ENCODE assay signal across 17 mouse cellular contexts in genomic region chr14:91014712-91015111, GRCm38 (mm10).
DNase-seq lines count a peak whose midpoint lies in the region; ATAC-seq and TF ChIP-seq lines count a peak whose summit lies in the region.
"Had no signal": no experiment of that assay in that cellular context is flagged by ENCODE, and none has a peak within 500 bp of the region (broad histone marks: within the 10 kb centered on the region; RNA-seq: fewer than 3 reads in every experiment).

No protein-coding gene starts in this region.

- peak; percentile 9 for DNase-seq in cerebellum, adult 9-10 months
- DNase-seq in cerebellum, adult 11 months = no peak
- peak; percentile 50 for DNase-seq in hindbrain, embryonic 14.5 days (ENCODE audit: low spot score)
- no peak for DNase-seq in hindbrain, embryonic 11.5 days (ENCODE audit: low spot score)
- peak; percentile 52 for DNase-seq in midbrain, postnatal 0 days (ENCODE audit: low spot score)
- no peak for DNase-seq in thymus, adult 2 months
- no peak for DNase-seq in layer of hippocampus, adult 18-20 months (ENCODE audit: low spot score in 2 of 2)
- DNase-seq: adrenal gland, adult 2 months; B cell, adult 2 months; gastrocnemius, adult 2 months; heart, postnatal 14 days had no signal

- H3K9ac ChIP-seq in hindbrain, embryonic 14.5 days = no peak overlapping the region
- H3K9ac ChIP-seq in hindbrain, embryonic 11.5 days (ENCODE audit: low read depth, low read length) = no peak overlapping the region
- H3K9ac ChIP-seq in midbrain, postnatal 0 days (replicated peaks; ENCODE audit: low read length, poor library complexity, severe bottlenecking) = no peak overlapping the region
- no peak overlapping the region for H3K9ac ChIP-seq in midbrain, embryonic 16.5 days (ENCODE audit: low read depth, low read length)
- H3K9ac ChIP-seq: embryonic facial prominence, embryonic 15.5 days; forebrain, embryonic 12.5 days; liver, embryonic 12.5 days; neural tube, embryonic 13.5 days had no signal

- ATAC-seq in hindbrain, embryonic 14.5 days (ENCODE audit: low FRiP score) = no peak
- ATAC-seq in hindbrain, embryonic 11.5 days (ENCODE audit: low FRiP score) = no peak
- no peak for ATAC-seq in midbrain, postnatal 0 days (ENCODE audit: low FRiP score)
- ATAC-seq in midbrain, embryonic 16.5 days = no peak
- ATAC-seq: liver, embryonic 12.5 days; lung, postnatal 0 days had no signal

- no peak overlapping the region for H3K4me2 ChIP-seq in hindbrain, embryonic 14.5 days (replicated peaks)
- no peak overlapping the region for H3K4me2 ChIP-seq in hindbrain, embryonic 11.5 days (replicated peaks; ENCODE audit: low read depth, low read length)
- no peak overlapping the region for H3K4me2 ChIP-seq in midbrain, postnatal 0 days (ENCODE audit: low read depth, low read length, poor library complexity, severe bottlenecking)
- H3K4me2 ChIP-seq in midbrain, embryonic 16.5 days (ENCODE audit: low read length) = no peak overlapping the region
- H3K4me2 ChIP-seq: embryonic facial prominence, embryonic 15.5 days; forebrain, embryonic 12.5 days; liver, embryonic 12.5 days; neural tube, embryonic 13.5 days had no signal

- 73% methylated on average over 1 of the region's 1 CpGs for WGBS in hindbrain, embryonic 14.5 days
- 80% methylated on average over 1 of the region's 1 CpGs for WGBS in hindbrain, embryonic 11.5 days
- 58% methylated on average over 1 of the region's 1 CpGs for WGBS in midbrain, postnatal 0 days
- 63% methylated on average over 1 of the region's 1 CpGs for WGBS in midbrain, embryonic 16.5 days
- WGBS in thymus, adult 2 months = 76% methylated on average over 1 of the region's 1 CpGs

- TF ChIP-seq POLR2A in thymus, adult 2 months (IDR thresholded peaks at IDR 0.05; ENCODE audit: control insufficient read depth, extremely low read depth, insufficient read depth, low read length, poor library complexity) = no peak

- no peaks in the 10 kb centered on the region for H3K36me3 ChIP-seq in hindbrain, embryonic 14.5 days (replicated peaks; ENCODE audit: control insufficient read depth, insufficient read depth)
- H3K36me3 ChIP-seq in hindbrain, embryonic 11.5 days (ENCODE audit: control insufficient read depth, insufficient read depth, low read length) = no peaks in the 10 kb centered on the region
- no peaks in the 10 kb centered on the region for H3K36me3 ChIP-seq in midbrain, postnatal 0 days (ENCODE audit: insufficient read depth, low read length)
- H3K36me3 ChIP-seq in midbrain, embryonic 16.5 days (ENCODE audit: control insufficient read depth, insufficient read depth, low read length) = no peaks in the 10 kb centered on the region
- H3K36me3 ChIP-seq in thymus, adult 2 months (ENCODE audit: control insufficient read depth, insufficient read depth, low read length) = no peaks in the 10 kb centered on the region
- H3K36me3 ChIP-seq: embryonic facial prominence, embryonic 15.5 days; forebrain, embryonic 12.5 days; liver, embryonic 12.5 days; neural tube, embryonic 13.5 days had no signal

- no peaks in the 10 kb centered on the region for H3K27me3 ChIP-seq in hindbrain, embryonic 14.5 days (ENCODE audit: control insufficient read depth, insufficient read depth, low read length)
- no peaks in the 10 kb centered on the region for H3K27me3 ChIP-seq in hindbrain, embryonic 11.5 days (ENCODE audit: control insufficient read depth, insufficient read depth, low read length)
- no peaks in the 10 kb centered on the region for H3K27me3 ChIP-seq in midbrain, postnatal 0 days (ENCODE audit: insufficient read depth, low read length)
- H3K27me3 ChIP-seq in midbrain, embryonic 16.5 days (ENCODE audit: control insufficient read depth, insufficient read depth, low read depth, low read length) = no peaks in the 10 kb centered on the region
- H3K27me3 ChIP-seq in thymus, adult 2 months (ENCODE audit: control insufficient read depth, insufficient read depth, low read length) = no peaks in the 10 kb centered on the region
- H3K27me3 ChIP-seq: embryonic facial prominence, embryonic 15.5 days; forebrain, embryonic 12.5 days; liver, embryonic 12.5 days; neural tube, embryonic 13.5 days had no signal

- no peak overlapping the region for H3K27ac ChIP-seq in hindbrain, embryonic 14.5 days
- no peak overlapping the region for H3K27ac ChIP-seq in hindbrain, embryonic 11.5 days (ENCODE audit: low read depth, low read length)
- H3K27ac ChIP-seq in midbrain, postnatal 0 days (ENCODE audit: low read depth, low read length) = no peak overlapping the region
- H3K27ac ChIP-seq in midbrain, embryonic 16.5 days (ENCODE audit: low read length) = no peak overlapping the region
- no peak overlapping the region for H3K27ac ChIP-seq in thymus, adult 2 months (ENCODE audit: control insufficient read depth, insufficient read depth, low read length)
- H3K27ac ChIP-seq: embryonic facial prominence, embryonic 15.5 days; forebrain, embryonic 12.5 days; gastrocnemius, adult 2 months; liver, embryonic 12.5 days; neural tube, embryonic 13.5 days had no signal

- no peaks in the 10 kb centered on the region for H3K4me1 ChIP-seq in hindbrain, embryonic 14.5 days (replicated peaks; ENCODE audit: control insufficient read depth, insufficient read depth, low read length)
- H3K4me1 ChIP-seq in hindbrain, embryonic 11.5 days (replicated peaks; ENCODE audit: control insufficient read depth, insufficient read depth, low read length) = no peaks in the 10 kb centered on the region
- no peaks in the 10 kb centered on the region for H3K4me1 ChIP-seq in midbrain, postnatal 0 days (ENCODE audit: insufficient read depth, low read length)
- H3K4me1 ChIP-seq in midbrain, embryonic 16.5 days (ENCODE audit: control insufficient read depth, insufficient read depth, low read length) = no peaks in the 10 kb centered on the region
- no peaks in the 10 kb centered on the region for H3K4me1 ChIP-seq in thymus, adult 2 months (replicated peaks; ENCODE audit: control insufficient read depth, insufficient read depth, low read length)
- H3K4me1 ChIP-seq: embryonic facial prominence, embryonic 15.5 days; forebrain, embryonic 12.5 days; liver, embryonic 12.5 days; neural tube, embryonic 13.5 days had no signal

- H3K4me3 ChIP-seq in hindbrain, embryonic 14.5 days (replicated peaks; ENCODE audit: low read length) = no peak overlapping the region
- no peak overlapping the region for H3K4me3 ChIP-seq in hindbrain, embryonic 11.5 days (ENCODE audit: low read depth, low read length)
- H3K4me3 ChIP-seq in midbrain, postnatal 0 days (ENCODE audit: low read depth, low read length) = no peak overlapping the region
- no peak overlapping the region for H3K4me3 ChIP-seq in midbrain, embryonic 16.5 days (ENCODE audit: low read depth, low read length)
- no peak overlapping the region for H3K4me3 ChIP-seq in thymus, adult 2 months (ENCODE audit: control insufficient read depth, insufficient read depth, low read length)
- H3K4me3 ChIP-seq: embryonic facial prominence, embryonic 15.5 days; forebrain, embryonic 12.5 days; gastrocnemius, adult 2 months; liver, embryonic 12.5 days; neural tube, embryonic 13.5 days had no signal

- TF ChIP-seq CTCF in midbrain, postnatal 0 days (IDR thresholded peaks at IDR 0.05) = peak; percentile 74
- no peak for TF ChIP-seq CTCF in thymus, adult 2 months (IDR thresholded peaks at IDR 0.05; ENCODE audit: borderline replicate concordance, control insufficient read depth, extremely low read depth, insufficient read depth, low read length, poor library complexity)

- H3K9me3 ChIP-seq in hindbrain, embryonic 14.5 days (ENCODE audit: control insufficient read depth, low read length) = no peaks in the 10 kb centered on the region
- H3K9me3 ChIP-seq in hindbrain, embryonic 11.5 days (ENCODE audit: control insufficient read depth, low read length) = no peaks in the 10 kb centered on the region
- no peaks in the 10 kb centered on the region for H3K9me3 ChIP-seq in midbrain, postnatal 0 days (ENCODE audit: low read length)
- H3K9me3 ChIP-seq in midbrain, embryonic 16.5 days (replicated peaks; ENCODE audit: control insufficient read depth, low read length, poor library complexity, severe bottlenecking) = no peaks in the 10 kb centered on the region
- H3K9me3 ChIP-seq: embryonic facial prominence, embryonic 15.5 days; forebrain, embryonic 12.5 days; liver, embryonic 12.5 days; neural tube, embryonic 13.5 days had no signal

Comparison
In these comparisons a context has a peak if more than half of its experiments do, and no peak if none do; other contexts are left out.
1. DNase-seq: peak in cerebellum, adult 9-10 months (single experiment), hindbrain, embryonic 14.5 days (single experiment) and midbrain, postnatal 0 days (single experiment); none in cerebellum, adult 11 months (single experiment), hindbrain, embryonic 11.5 days (single experiment), thymus, adult 2 months (single experiment) and layer of hippocampus, adult 18-20 months (0 of 2).